Comparison of ENCODE assay signal across 24 mouse cellular contexts in the genomic region with DNA sequence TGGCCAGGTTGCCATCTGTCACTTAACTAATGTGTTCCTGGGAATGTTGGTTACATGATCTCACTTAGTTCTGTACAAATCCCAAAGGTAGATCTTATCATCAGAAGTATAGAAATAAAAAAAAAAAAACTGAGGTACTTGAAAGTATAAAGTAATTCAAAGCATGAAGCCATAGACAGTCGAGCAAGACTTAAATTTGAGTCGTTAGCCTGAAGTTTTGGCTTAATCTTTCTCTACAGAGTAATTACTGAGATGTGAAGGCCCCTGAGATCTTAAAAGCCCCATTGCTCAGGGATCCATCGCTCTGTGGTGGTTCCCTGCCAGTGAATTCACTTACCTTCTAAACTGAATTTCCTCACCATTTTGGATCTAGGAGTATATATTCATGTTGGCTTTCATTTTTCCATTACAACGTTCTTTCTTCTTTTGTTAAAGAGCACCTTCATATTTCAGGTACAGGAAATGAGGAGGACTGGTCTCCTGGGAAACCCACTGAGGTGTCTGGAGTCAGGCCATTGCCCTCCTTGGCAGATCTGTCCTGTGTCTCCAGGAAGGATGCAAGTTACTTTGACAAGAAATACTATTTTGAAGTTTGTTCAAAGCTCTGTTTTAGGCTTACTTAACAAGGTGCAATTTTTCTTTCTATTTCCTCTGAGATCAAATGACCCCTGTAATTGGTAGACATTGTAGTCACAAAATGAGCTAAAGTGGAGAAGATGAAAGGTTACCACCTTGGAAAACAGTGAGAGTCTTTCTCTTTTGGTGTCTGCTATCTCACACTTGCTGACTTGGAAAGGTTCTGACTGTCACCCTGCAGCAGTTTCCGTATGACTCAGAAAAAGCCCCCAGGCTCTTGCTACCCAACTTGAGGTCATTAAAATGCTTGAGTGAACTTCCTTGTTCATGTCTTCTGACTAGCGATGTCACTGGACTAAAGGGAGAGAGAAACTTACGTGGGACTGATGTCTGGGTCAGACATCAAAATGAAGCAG.
DNase-seq lines count a peak whose midpoint lies in the region; ATAC-seq and TF ChIP-seq lines count a peak whose summit lies in the region.
"Had no signal": no experiment of that assay in that cellular context is flagged by ENCODE, and none has a peak within 500 bp of the region (broad histone marks: within the 10 kb centered on the region; RNA-seq: fewer than 3 reads in every experiment).

No protein-coding gene starts in this region.

- no peaks in the 10 kb centered on the region for H3K4me1 ChIP-seq in liver, embryonic 11.5 days (replicated peaks; ENCODE audit: control insufficient read depth, insufficient read depth, low read length)
- H3K4me1 ChIP-seq: embryonic facial prominence, embryonic 15.5 days; forebrain, embryonic 13.5 days; heart, embryonic 15.5 days; hindbrain, embryonic 10.5 days had no signal

- H3K9me3 ChIP-seq in liver, embryonic 11.5 days (ENCODE audit: control insufficient read depth, low read length), result no peaks in the 10 kb centered on the region
- H3K9me3 ChIP-seq: embryonic facial prominence, embryonic 15.5 days; forebrain, embryonic 13.5 days; G1E; heart, embryonic 15.5 days; hindbrain, embryonic 10.5 days had no signal

- CTCF ChIA-PET in Patski (lab: Charles Lee), result interaction anchor here (1.3 kb wide), 1 partner anchor 113 kb away, joined by 3 read pairs; no protein-coding TSS in a partner anchor

- no peak for TF ChIP-seq CTCF in Patski (IDR thresholded peaks at IDR 0.05)

- in situ Hi-C loops in Patski (cut with MboI; ENCODE audit: low pct_unique_long_range_greater_than_20kb), result no loop called here

- no peak overlapping the region for H3K9ac ChIP-seq in liver, embryonic 11.5 days (ENCODE audit: low read depth, low read length)
- H3K9ac ChIP-seq: embryonic facial prominence, embryonic 15.5 days; forebrain, embryonic 13.5 days; forebrain, postnatal 0 days; heart, embryonic 15.5 days; hindbrain, embryonic 14.5 days had no signal

- intact Hi-C loops in left cerebral cortex, postnatal 36 days (cut with DNase I), result no loop called here

- no peaks in the 10 kb centered on the region for H3K27me3 ChIP-seq in Patski
- H3K27me3 ChIP-seq in liver, embryonic 11.5 days (replicated peaks; ENCODE audit: control insufficient read depth, insufficient read depth, low read length), result no peaks in the 10 kb centered on the region
- H3K27me3 ChIP-seq: embryonic facial prominence, embryonic 15.5 days; forebrain, embryonic 13.5 days; heart, embryonic 15.5 days had no signal

- H3K36me3 ChIP-seq in liver, embryonic 11.5 days (ENCODE audit: control insufficient read depth, insufficient read depth, low read length), result no peaks in the 10 kb centered on the region
- H3K36me3 ChIP-seq: embryonic facial prominence, embryonic 15.5 days; G1E; heart, embryonic 15.5 days; hindbrain, embryonic 10.5 days had no signal

- peak; percentile 34 to 50 for DNase-seq in B cell, adult 2 months
- DNase-seq in CD4-positive helper T cell, adult 2 months (ENCODE audit: low read depth, low spot score), result peak; percentile 69
- DNase-seq in Patski (ENCODE audit: low read depth, low spot score), result peak; percentile 53
- DNase-seq in left cerebral cortex, postnatal 36 days (ENCODE audit: low spot score in 2 of 2), result no peak
- DNase-seq in liver, embryonic 11.5 days (ENCODE audit: low spot score), result no peak
- no peak for DNase-seq in kidney, postnatal 4 days
- DNase-seq: adrenal gland, adult 8-10 months; adrenal gland, postnatal 36 days; cerebellum, adult 8-10 months; cerebellum, postnatal 14 days; embryo, embryonic 11 days; forebrain, postnatal 0 days; gastrocnemius, postnatal 14 days; heart, adult 2 months; heart, postnatal 14 days had no signal

- H3K27ac ChIP-seq in liver, embryonic 11.5 days (ENCODE audit: low read depth, low read length), result no peak overlapping the region
- H3K27ac ChIP-seq: embryonic facial prominence, embryonic 15.5 days; forebrain, embryonic 13.5 days; heart, adult 2 months; heart, embryonic 15.5 days; hindbrain, embryonic 10.5 days; hindbrain, embryonic 14.5 days had no signal

- ATAC-seq in Patski, result peak; percentile 31
- peak; percentile 78 for ATAC-seq in inflammation-experienced regulatory T-cells, adult 6 months
- no peak for ATAC-seq in erythroblast, adult 5-6 weeks (replicated peaks; ENCODE audit: low FRiP score, poor library complexity, severe bottlenecking)
- ATAC-seq in liver, embryonic 11.5 days (replicated peaks; ENCODE audit: low FRiP score), result no peak
- ATAC-seq: forebrain, embryonic 13.5 days; forebrain, postnatal 0 days had no signal

- 80% methylated on average over 7 of the region's 7 CpGs for WGBS in liver, embryonic 11.5 days

- POLR2A ChIA-PET in Patski (lab: Charles Lee), result no interaction called here

- no peak overlapping the region for H3K4me2 ChIP-seq in liver, embryonic 11.5 days
- H3K4me2 ChIP-seq: embryonic facial prominence, embryonic 15.5 days; forebrain, embryonic 13.5 days; heart, embryonic 11.5 days; heart, embryonic 15.5 days; hindbrain, embryonic 14.5 days had no signal

- H3K4me3 ChIP-seq in liver, embryonic 11.5 days (ENCODE audit: low read depth, low read length), result no peak overlapping the region
- H3K4me3 ChIP-seq: embryonic facial prominence, embryonic 15.5 days; forebrain, embryonic 13.5 days; heart, adult 2 months; heart, embryonic 15.5 days; hindbrain, embryonic 10.5 days had no signal

Comparison
In these comparisons a context has a peak if more than half of its experiments do, and no peak if none do; other contexts are left out.
1. DNase-seq: peak in B cell, adult 2 months (2 of 2), CD4-positive helper T cell, adult 2 months (single experiment) and Patski (single experiment); none in left cerebral cortex, postnatal 36 days (0 of 2), liver, embryonic 11.5 days (single experiment) and kidney, postnatal 4 days (0 of 2).
2. ATAC-seq: peak in Patski (single experiment) and inflammation-experienced regulatory T-cells, adult 6 months (single experiment); none in erythroblast, adult 5-6 weeks (single experiment) and liver, embryonic 11.5 days (single experiment).